Mouse (Mus musculus) layer of hippocampus, postnatal 25 days (tissue): ENCODE measurements at regions not wholly inside any gene's neighbourhood (a gene's known extent, or its start where the extent isn't known, plus 50 kb on each side); places are given as distances from the start of the nearest gene placed in this dataset.

Source experiments
- DNase-seq, 2 experiments: peaks; one replicate each; pipeline ENCODE4 v3.0.0; 2022; ENCODE audit warnings: mixed read lengths in 2 of 2, low spot score in 1 of 2; ENCODE audit errors: extremely low spot score in 1 of 2

DNA sequence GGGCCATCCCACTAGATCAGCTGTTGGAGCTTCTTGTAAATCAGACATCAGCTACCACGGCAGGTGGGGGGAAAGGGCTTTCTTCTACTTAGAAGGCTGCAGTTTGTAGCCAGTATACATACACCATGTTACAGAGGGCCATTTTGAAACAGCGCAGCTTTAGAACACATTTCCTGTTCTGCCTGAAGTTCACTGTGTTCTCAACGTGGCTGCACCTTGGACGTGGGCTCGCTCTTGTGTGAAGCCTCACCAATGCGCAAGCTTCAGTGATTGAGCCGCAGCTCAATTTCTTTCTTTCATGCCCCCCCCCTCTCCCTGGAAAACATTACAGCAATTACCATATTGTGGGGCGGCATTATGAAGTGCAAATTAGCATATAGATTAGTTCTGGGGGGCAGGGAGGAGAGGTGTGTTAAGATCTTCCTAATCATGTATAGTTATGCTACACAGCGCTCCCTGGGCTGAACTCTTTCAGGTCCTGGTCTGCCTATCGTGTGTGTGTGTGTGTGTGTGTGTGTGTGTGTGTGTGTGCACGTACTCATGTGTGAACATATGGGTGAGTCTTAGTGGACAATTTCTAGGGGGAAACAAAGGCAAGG, 97.9 kb upstream of the Eef1e1 start:
- DNase-seq: no peak

DNA sequence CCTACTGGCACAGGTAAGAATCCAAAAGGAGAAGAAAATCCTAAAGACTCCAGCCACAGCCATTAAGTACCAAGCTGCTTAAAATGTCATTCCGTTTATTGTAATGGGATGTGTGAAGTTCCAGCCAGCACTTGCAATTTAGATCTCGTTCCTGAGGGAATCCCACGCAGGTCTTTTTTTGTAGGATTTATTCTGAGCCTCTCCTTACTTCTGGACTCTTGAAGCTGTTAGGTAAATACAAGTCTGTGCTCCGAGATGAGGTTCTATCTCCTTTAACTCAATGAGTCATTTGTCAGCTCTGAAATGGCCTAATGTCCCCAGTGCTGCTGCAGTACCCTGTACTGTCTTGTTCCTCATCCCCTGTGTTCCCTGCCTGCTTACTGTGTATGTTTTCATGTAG, 94.9 kb upstream of the Eef1e1 start:
- DNase-seq: no peak

DNA sequence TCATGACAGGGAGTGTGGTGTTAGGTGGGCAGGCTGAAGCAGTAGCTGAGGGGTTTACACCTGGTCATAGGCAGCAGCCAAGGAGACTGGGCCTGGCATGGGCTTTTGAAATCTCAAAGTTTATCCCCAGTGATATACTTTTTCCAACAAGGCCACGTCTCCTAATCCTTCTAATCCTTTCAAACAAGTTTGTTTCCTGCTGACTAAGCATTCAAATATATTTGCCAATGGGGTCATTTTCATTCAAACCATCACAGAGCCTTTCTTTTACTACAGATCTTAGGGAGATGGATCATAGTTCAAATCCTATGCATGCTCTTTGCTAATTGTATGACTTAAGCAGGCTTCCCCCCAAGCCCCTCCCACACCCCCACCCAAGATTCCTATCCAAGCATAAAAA, 93.0 kb upstream of the Eef1e1 start:
- no peak for DNase-seq

DNA sequence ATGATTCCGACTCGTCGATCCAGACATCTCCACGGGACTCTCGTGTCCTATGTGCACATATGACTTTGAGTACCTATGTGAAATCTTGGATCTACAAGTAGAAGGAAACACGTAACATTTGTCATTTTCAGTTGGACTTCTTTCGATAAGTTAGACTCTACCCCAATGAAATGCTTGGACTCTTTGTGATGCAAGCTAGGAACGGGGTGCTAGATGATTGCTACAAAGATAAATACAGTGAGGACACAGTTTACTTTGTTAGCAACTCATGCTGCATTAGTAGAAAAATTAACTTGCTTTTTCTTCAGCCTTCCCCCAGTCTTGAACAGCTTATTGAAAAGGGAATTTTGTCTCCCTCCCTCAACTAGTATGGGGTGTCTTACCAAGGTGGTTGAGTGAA, 81.2 kb upstream of the Eef1e1 start:
- DNase-seq: no peak

DNA sequence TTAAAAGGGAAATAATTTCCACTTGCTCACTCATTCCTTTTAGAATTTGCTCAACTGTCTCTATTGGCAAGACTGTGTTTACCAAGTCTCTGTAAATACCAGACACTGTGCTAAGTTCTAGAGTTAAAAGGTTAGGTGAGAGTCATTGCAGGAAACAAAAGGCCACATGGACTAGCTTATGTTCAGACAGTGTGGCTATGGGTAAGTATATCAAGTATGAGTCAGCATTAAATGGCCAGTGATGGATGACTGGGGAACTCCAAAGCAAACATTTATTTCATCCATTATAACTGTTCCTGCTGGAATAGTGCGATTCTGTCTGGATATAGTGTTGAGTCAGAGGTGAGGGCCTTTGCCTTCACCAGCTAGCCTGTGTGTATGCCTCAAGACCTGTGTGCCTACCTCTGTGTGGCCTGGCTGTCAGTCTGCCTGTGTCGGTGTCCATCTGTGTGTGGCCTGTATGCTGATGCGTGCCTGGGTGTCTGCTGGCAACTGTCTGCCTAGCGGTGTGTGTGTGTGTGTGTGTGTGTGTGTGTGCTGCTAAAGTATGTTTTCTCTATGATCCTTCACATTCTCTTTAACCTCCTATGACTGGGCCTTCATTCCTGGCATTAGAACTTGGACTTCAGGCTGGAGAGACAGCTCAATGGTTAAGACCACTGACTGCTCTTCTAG, 77.6 kb upstream of the Eef1e1 start:
- no peak for DNase-seq

DNA sequence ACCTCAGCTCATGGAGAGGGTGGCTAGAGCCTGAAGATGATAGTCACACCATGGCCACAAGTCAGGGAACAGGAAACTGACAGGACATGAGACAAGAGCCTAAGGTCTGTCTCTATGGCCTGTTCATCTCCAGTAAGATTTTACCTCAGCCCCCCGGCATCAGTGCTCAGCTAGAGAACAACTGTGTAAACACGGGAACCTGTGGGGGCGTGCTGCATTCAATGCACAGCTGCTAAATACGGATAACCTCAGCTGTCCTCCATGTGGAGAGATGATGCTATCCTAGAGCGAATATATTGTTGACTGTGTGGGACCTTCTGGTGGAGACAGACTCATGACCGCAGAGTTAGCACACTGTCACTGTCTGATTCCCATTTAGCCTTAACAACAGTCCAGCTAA, 76.4 kb upstream of the Eef1e1 start:
- DNase-seq: no peak

DNA sequence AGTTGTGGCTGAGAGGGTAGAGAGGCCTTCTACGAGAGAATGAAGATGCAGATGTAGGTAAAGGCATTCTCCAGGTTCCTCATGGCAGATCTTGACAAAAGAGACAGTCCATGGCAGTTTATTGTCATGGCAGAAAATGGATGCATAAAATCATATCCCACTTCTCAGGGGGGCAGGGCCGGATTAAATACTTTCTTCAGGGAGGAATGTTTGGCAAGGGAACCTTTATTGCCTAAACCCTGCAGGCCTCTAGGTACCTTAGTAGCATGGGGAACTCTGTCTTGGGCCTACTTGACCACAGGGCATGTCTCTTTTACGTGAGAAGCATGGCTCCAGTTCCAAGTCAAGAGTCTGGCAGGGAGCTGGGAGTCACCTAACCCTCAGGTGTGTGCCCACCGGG, 74.4 kb upstream of the Eef1e1 start:
- no peak for DNase-seq

DNA sequence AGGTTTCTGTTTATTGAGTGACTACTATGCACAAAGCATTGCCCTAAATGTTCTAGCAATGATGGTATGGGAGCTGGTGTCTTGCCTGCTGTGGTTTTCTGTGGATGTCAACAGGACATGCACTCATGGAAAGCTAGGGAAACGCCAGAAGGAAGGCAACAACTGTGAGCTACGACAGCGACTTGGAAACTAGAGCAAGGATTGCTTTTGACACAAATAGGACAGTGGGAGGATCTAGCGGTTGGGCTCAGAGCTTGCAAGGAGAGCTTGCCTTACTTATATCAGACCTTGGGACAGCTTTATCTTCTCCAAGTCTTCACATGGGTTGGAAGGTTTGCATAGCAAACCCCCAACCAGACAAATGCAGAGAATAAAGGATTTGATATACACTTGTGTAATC, 66.6 kb upstream of the Eef1e1 start:
- no peak for DNase-seq

DNA sequence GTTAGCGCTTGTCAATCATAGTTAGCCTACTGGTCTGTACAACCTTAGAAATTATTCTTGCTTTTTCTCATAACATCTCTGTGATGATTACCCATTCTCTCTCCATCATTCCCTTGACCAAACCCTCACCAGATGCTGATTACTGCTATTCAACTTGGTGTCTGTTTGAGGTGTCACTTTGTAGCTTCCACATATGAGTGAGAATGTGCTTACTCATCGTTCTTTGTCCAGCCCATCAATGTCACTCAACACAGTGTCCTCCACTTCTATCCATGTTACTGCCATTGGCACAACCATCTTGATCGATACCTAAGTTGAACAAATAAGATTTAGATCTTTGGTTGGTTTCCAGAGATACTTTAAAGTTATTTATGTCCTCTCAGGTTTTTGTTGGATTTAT, 62.3 kb upstream of the Eef1e1 start:
- no peak for DNase-seq

DNA sequence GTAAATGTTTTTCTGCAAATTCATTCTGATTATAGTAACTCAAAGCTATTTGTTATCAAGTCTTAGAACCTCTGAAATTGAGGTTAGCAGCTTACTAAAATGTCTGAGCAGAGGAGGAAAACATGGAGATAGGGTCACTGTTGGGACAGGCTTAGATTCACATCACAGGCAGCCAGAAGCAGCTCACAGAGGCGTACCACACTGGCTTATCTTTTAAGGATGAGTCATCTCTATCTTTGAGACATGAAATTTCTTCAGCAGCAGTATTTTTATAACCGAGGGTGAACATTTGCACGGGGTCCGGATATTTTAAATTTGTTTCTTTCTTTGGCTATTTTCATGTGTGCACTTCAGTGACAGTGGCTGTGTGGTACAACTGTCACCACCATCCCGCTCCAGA, 56.0 kb upstream of the Eef1e1 start:
- DNase-seq: no peak
